Mouse (Mus musculus) intestine, embryonic 16.5 days (tissue): Measurements from ENCODE around the gene Gm5565. TPM values are rescaled to one million over a fixed set of nuclear protein-coding genes. Genes with fewer than 3 reads are reported as not detected.
"Not testable (repeated sequence)": the region's sequence is repeated elsewhere in the genome, so short reads cannot be mapped to it uniquely, and the experiment has no call there.

Experiments used
- ATAC-seq: fragments of 200-750 bp; cut with Nextera tagmentation; 2 replicates; pipeline ENCODE4 v1.8.0; 2017; ENCODE audit warnings: moderate TSS enrichment, moderate library complexity
- H3K27ac ChIP-seq: fragments of 300-500 bp; sonication (generic); 2 replicates; pipeline ENCODE4 v1.5.1; 2014; ENCODE audit warnings: mild to moderate bottlenecking, low read length
- H3K27me3 ChIP-seq: fragments of 300-500 bp; sonication (generic); replicated peaks from 2 replicates; pipeline ENCODE4 v1.6.1; 2014; ENCODE audit warnings: low read length, control low read depth, mixed read lengths; ENCODE audit not compliant: control insufficient read depth, insufficient read depth
- H3K36me3 ChIP-seq: fragments of 300-500 bp; sonication (generic); 2 replicates; pipeline ENCODE4 v1.6.1; 2014; ENCODE audit warnings: low read length, control low read depth; ENCODE audit not compliant: control insufficient read depth, insufficient read depth
- H3K4me1 ChIP-seq: fragments of 300-500 bp; sonication (generic); 2 replicates; pipeline ENCODE4 v1.6.1; 2014; ENCODE audit warnings: low read length, control low read depth, mixed read lengths; ENCODE audit not compliant: control insufficient read depth, insufficient read depth
- H3K4me2 ChIP-seq: fragments of 300-500 bp; sonication (generic); 2 replicates; pipeline ENCODE4 v1.6.1; 2014; ENCODE audit warnings: low read depth, low read length, control low read depth
- H3K4me3 ChIP-seq: fragments of 300-500 bp; sonication (generic); 2 replicates; pipeline ENCODE4 v1.5.1; 2014; ENCODE audit warnings: mild to moderate bottlenecking, low read length
- H3K9ac ChIP-seq: fragments of 300-500 bp; sonication (generic); 2 replicates; pipeline ENCODE4 v1.6.1; 2014; ENCODE audit warnings: low read depth, low read length
- H3K9me3 ChIP-seq: fragments of 300-500 bp; sonication (generic); 2 replicates; pipeline ENCODE4 v1.6.1; 2016; ENCODE audit warnings: low read length, control low read depth; ENCODE audit not compliant: control insufficient read depth
- WGBS: fragments of 180-500 bp; shearing (Covaris S2); extraction: QIAGEN DNeasy Blood & Tissue Kit; methylation state at CpG from one replicate; pipeline ENCODE4 v1.1.7; 2014; 5-methylcytosine and 5-hydroxymethylcytosine counted together
- polyA plus RNA-seq: library from polyadenylated mRNA; unstranded; fragments of >200 nt; fragmentation: Nextera tagmentation; extraction: Ambion mirVana; gene quantifications from 2 replicates; pipeline ENCODE4 v1.2.1, GENCODE M21; 2015

The Gm5565 gene
- polyA plus RNA-seq = not detected in 2 replicates

DNA sequence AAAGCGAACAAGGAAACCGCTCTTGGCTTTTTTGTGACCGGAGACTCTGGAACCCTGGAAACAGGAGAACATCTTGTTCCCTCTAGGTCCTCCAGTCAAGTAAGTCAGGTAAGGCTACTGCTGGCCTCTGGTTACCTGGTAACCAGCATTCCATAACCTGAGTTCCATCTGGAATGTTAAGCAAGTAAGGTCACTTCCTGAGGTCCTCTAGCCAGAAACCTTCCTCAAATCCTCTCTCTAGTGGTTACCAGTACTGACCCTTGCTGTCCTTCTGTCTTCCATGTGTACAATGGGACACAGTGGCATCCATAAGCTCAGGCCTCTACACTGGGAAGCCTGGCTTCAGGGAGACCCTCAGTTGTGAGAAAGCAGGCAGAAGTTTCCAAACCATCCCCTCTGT lies at the start of gene Gm5565:
TSS of gene Gm5565 (minus strand) at position 101 of the 400 bp plus-strand sequence.
- not testable (repeated sequence) for H3K4me2 ChIP-seq, H3K4me3 ChIP-seq, H3K4me1 ChIP-seq, H3K27ac ChIP-seq, H3K9ac ChIP-seq, H3K36me3 ChIP-seq, H3K9me3 ChIP-seq, ATAC-seq, H3K27me3 ChIP-seq
- WGBS = 89% methylated on average over 3 of the region's 3 CpGs

GRCm38 (mm10) chr5:146205537-146205936 lies 45.2 kb upstream of the Gm5565 start:
- 86% methylated on average over 5 of the region's 5 CpGs for WGBS
- peak; percentile 65; the same call in 1 of the 2 replicates for ATAC-seq
- Histone ChIP-seq H3K9me3 (no peaks in the 10 kb centered on the region), H3K27ac (no peak overlapping the region), H3K36me3 (peaks cover 43% of the 10 kb centered on the region), H3K9ac (no peak overlapping the region), H3K4me1 (no peaks in the 10 kb centered on the region), H3K27me3 (no peaks in the 10 kb centered on the region), H3K4me2 (no peak overlapping the region), H3K4me3 (no peak overlapping the region)

GRCm38 (mm10) chr5:146203921-146204320 lies 43.6 kb upstream of the Gm5565 start:
- WGBS = 87% methylated on average over 2 of the region's 2 CpGs

DNA sequence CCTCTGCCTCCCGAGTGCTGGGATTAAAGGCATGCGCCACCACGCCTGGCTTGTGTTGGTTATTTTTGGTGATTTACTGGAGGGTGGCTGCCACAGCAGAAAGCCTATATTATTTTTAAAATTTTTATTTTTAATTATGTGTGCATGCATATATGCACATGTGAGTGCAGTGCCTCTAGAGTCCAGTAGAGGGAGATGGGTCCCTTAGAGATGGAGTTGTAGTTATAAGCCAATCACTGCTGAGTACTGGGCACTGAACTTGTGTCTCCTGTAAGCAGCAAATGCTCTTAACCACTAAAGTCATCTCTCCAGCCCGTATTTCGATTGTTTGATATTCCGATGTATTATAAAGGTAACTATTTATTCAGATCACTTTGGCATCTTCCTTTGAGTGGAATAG lies 40.2 kb upstream of the Gm5565 start:
- no peak for ATAC-seq
- Histone ChIP-seq H3K4me1 (no peaks in the 10 kb centered on the region), H3K4me2 (no peak overlapping the region), H3K4me3 (no peak overlapping the region), H3K27ac (no peak overlapping the region), H3K27me3 (no peaks in the 10 kb centered on the region), H3K9ac (no peak overlapping the region), H3K9me3 (no peaks in the 10 kb centered on the region), H3K36me3 (peaks cover 11% of the 10 kb centered on the region; the same call in 1 of the 2 replicates)
- WGBS = 95% methylated on average over 6 of the region's 6 CpGs

More at GRCm38 (mm10) chr5:146203921-146204320, 43.6 kb upstream of the Gm5565 start:
- no peaks in the 10 kb centered on the region for H3K4me1 ChIP-seq
- peaks cover 37% of the 10 kb centered on the region for H3K36me3 ChIP-seq
- no peak overlapping the region for H3K4me2 ChIP-seq
- H3K9me3 ChIP-seq = no peaks in the 10 kb centered on the region
- H3K9ac ChIP-seq = no peak overlapping the region
- ATAC-seq = no peak
- H3K27me3 ChIP-seq = no peaks in the 10 kb centered on the region
- H3K27ac ChIP-seq = no peak overlapping the region
- H3K4me3 ChIP-seq = no peak overlapping the region

DNA sequence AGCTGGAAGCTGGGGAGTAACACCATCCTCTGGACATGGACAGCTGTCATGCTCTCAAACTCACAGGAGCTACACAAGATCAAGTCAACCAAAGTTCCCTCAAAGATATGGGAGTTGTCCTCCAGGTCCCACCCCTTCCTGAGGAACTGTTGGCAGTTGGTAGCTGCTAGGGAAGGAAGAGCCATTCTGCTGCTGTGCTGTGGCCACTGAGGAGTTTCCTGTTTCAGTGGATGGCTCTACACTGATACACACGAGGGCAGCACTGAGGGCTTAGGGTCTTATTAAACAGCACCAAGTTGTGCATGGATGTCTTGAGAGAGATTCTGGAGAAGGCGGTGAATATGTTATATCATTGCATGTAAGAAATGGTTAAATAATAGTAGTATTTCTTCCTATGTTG lies 39.2 kb upstream of the Gm5565 start:
- WGBS = 77% methylated on average over 2 of the region's 2 CpGs
- no peaks in the 10 kb centered on the region for H3K9me3 ChIP-seq
- no peaks in the 10 kb centered on the region for H3K27me3 ChIP-seq
- no peak overlapping the region for H3K4me2 ChIP-seq
- no peak overlapping the region for H3K27ac ChIP-seq
- no peaks in the 10 kb centered on the region for H3K4me1 ChIP-seq
- no peak overlapping the region for H3K9ac ChIP-seq
- peaks cover 6% of the 10 kb centered on the region; the same call in 1 of the 2 replicates for H3K36me3 ChIP-seq
- no peak for ATAC-seq
- H3K4me3 ChIP-seq = no peak overlapping the region

- Histone ChIP-seq H3K27ac (no peak overlapping the region), H3K27me3 (no peaks in the 10 kb centered on the region), H3K4me1 (no peaks in the 10 kb centered on the region), H3K4me2 (no peak overlapping the region), H3K9ac (no peak overlapping the region), H3K9me3 (no peaks in the 10 kb centered on the region), H3K36me3 (peaks cover 6% of the 10 kb centered on the region; the same call in 1 of the 2 replicates), H3K4me3 (no peak overlapping the region)
- ATAC-seq = no peak
Observed at GRCm38 (mm10) chr5:146199073-146199472, 38.7 kb upstream of the Gm5565 start.

GRCm38 (mm10) chr5:146193360-146193759 lies 33.0 kb upstream of the Gm5565 start:
- ATAC-seq = no peak
- 80% methylated on average over 8 of the region's 8 CpGs for WGBS

GRCm38 (mm10) chr5:146190501-146191269 lies 30.3 kb upstream of the Gm5565 start:
- 49% methylated on average over 3 of the region's 3 CpGs for WGBS
- Histone ChIP-seq H3K36me3 (no peaks in the 10 kb centered on the region), H3K4me1 (no peaks in the 10 kb centered on the region), H3K9me3 (no peaks in the 10 kb centered on the region), H3K27ac (no peak overlapping the region), H3K27me3 (no peaks in the 10 kb centered on the region), H3K4me2 (no peak overlapping the region), H3K4me3 (no peak overlapping the region), H3K9ac (no peak overlapping the region)
- ATAC-seq = no peak

More at GRCm38 (mm10) chr5:146193360-146193759, 33.0 kb upstream of the Gm5565 start:
- no peaks in the 10 kb centered on the region for H3K27me3 ChIP-seq
- H3K4me2 ChIP-seq = no peak overlapping the region
- no peaks in the 10 kb centered on the region for H3K9me3 ChIP-seq
- no peak overlapping the region for H3K9ac ChIP-seq
- no peaks in the 10 kb centered on the region for H3K36me3 ChIP-seq
- no peak overlapping the region for H3K4me3 ChIP-seq
- H3K4me1 ChIP-seq = no peaks in the 10 kb centered on the region
- H3K27ac ChIP-seq = no peak overlapping the region

DNA sequence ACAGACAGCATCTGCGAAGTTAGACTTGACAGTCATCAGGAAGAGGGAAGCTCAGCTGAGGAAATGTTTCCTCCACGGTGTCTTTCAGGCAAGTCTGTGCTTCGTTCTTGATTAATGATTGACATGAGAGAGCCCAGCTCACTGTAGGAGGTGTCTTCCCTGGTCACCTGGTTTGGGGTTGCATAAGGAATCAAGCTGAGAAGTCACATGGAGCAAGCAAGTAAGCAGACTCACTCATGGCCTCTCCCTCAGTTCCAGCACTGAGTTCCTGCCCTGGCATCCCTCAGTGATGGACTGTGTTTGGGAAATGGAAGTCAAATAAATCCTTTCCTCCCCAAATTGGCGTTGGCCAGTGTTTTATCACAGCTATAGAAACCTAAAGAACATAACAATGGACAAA lies 29.8 kb upstream of the Gm5565 start:
- Histone ChIP-seq H3K4me2 (no peak overlapping the region), H3K36me3 (no peaks in the 10 kb centered on the region), H3K27ac (no peak overlapping the region), H3K9me3 (no peaks in the 10 kb centered on the region), H3K27me3 (no peaks in the 10 kb centered on the region), H3K4me1 (no peaks in the 10 kb centered on the region), H3K9ac (no peak overlapping the region), H3K4me3 (no peak overlapping the region)
- 53% methylated on average over 4 of the region's 4 CpGs for WGBS
- peak; percentile 85 for ATAC-seq
